Mouse (Mus musculus) limb, embryonic 14.5 days (tissue): ENCODE measurements around the gene Smtnl2. TPM values are rescaled to one million over a fixed set of nuclear protein-coding genes. Genes with fewer than 3 reads are reported as not detected.

Source experiments
- ATAC-seq: fragments of 200-750 bp; cut with Nextera tagmentation; 2 replicates; pipeline ENCODE4 v1.8.0; 2017; ENCODE audit warnings: low read depth, moderate number of reproducible peaks, moderate TSS enrichment; ENCODE audit not compliant: low FRiP score
- DNase-seq: peaks from one replicate; pipeline ENCODE4 v3.0.0-alpha.2; 2015; ENCODE audit warnings: low spot score
- H3K27ac ChIP-seq: fragments of 300-500 bp; sonication (generic); replicated peaks from 2 replicates; pipeline ENCODE4 v1.5.1; 2014; ENCODE audit warnings: low read depth, mild to moderate bottlenecking, low read length, moderate library complexity, mixed read lengths
- H3K27me3 ChIP-seq: fragments of 300-500 bp; sonication (generic); 2 replicates; pipeline ENCODE4 v1.6.1; 2014; ENCODE audit warnings: low read length, mixed read lengths; ENCODE audit not compliant: control insufficient read depth, insufficient read depth
- H3K36me3 ChIP-seq: fragments of 300-500 bp; sonication (generic); 2 replicates; pipeline ENCODE4 v1.6.1; 2014; ENCODE audit warnings: mild to moderate bottlenecking, low read length, moderate library complexity, mixed read lengths; ENCODE audit not compliant: control insufficient read depth, insufficient read depth
- H3K4me1 ChIP-seq: fragments of 300-500 bp; sonication (generic); 2 replicates; pipeline ENCODE4 v1.6.1; 2014; ENCODE audit warnings: antibody characterized with exemption, low read length, mixed read lengths; ENCODE audit not compliant: control insufficient read depth, insufficient read depth
- H3K4me2 ChIP-seq: fragments of 300-500 bp; sonication (generic); replicated peaks from 2 replicates; pipeline ENCODE4 v1.6.1; 2014; ENCODE audit warnings: low read depth, mild to moderate bottlenecking, low read length, moderate library complexity; ENCODE audit not compliant: severe bottlenecking
- H3K4me3 ChIP-seq: fragments of 300-500 bp; sonication (generic); replicated peaks from 2 replicates; pipeline ENCODE4 v1.5.1; 2014; ENCODE audit warnings: low read length
- H3K9ac ChIP-seq: fragments of 300-500 bp; sonication (generic); 2 replicates; pipeline ENCODE4 v1.6.1; 2014; ENCODE audit warnings: mild to moderate bottlenecking, low read depth, low read length, moderate library complexity; ENCODE audit not compliant: severe bottlenecking
- H3K9me3 ChIP-seq: fragments of 300-500 bp; sonication (generic); 2 replicates; pipeline ENCODE4 v1.6.1; 2016; ENCODE audit warnings: low read length; ENCODE audit not compliant: control insufficient read depth
- POLR2A ChIP-seq: fragments of 200-500 bp; IDR thresholded peaks from 2 replicates; pipeline ENCODE4 v1.8.0; 2012; ENCODE audit warnings: inconsistent platforms, mild to moderate bottlenecking, moderate library complexity, borderline replicate concordance; ENCODE audit not compliant: insufficient read depth, insufficient read length; ENCODE audit errors: extremely low read depth
- WGBS: fragments of 180-500 bp; shearing (Covaris S2); extraction: QIAGEN DNeasy Blood & Tissue Kit; methylation state at CpG from one replicate; pipeline ENCODE4 v1.1.7; 2014; 5-methylcytosine and 5-hydroxymethylcytosine counted together
- polyA plus RNA-seq, 2 experiments: library from polyadenylated mRNA; depleted of rRNA in 1 of 2; stranded (reverse) in 1 of 2; unstranded in 1 of 2; fragments of >200 nt; fragmentation: Nextera tagmentation in 1 of 2; extraction: Ambion mirVana in 1 of 2; gene quantifications; 2 replicates each; pipeline versions ENCODE4 v1.2.1 to v1.2.3; 2012 to 2014

The Smtnl2 gene
- polyA plus RNA-seq, 2 experiments = 23.9 to 31.9 TPM

GRCm38 (mm10) chr11:72369904-72370672 lies 41.4 kb downstream of the Smtnl2 start:
- H3K9me3 ChIP-seq = no peaks in the 10 kb centered on the region
- DNase-seq (peak; percentile 20), ATAC-seq (no peak)
- no peaks in the 10 kb centered on the region for H3K27me3 ChIP-seq
- no peak overlapping the region for H3K27ac ChIP-seq
- H3K9ac ChIP-seq = no peak overlapping the region
- WGBS = 24% methylated on average over 12 of the region's 12 CpGs
- H3K4me3 ChIP-seq = no peak overlapping the region
- TF ChIP-seq POLR2A = no peak
- no peaks in the 10 kb centered on the region; the same call in 1 of the 2 replicates for H3K4me1 ChIP-seq
- no peaks in the 10 kb centered on the region for H3K36me3 ChIP-seq
- H3K4me2 ChIP-seq = no peak overlapping the region

- H3K9me3 ChIP-seq = no peaks in the 10 kb centered on the region
Measured at GRCm38 (mm10) chr11:72367934-72368674, 43.4 kb downstream of the Smtnl2 start.

GRCm38 (mm10) chr11:72366126-72366525 lies 45.4 kb downstream of the Smtnl2 start:
- 82% methylated on average over 9 of the region's 9 CpGs for WGBS
- DNase-seq (no peak), ATAC-seq (no peak)
- Histone ChIP-seq H3K9ac (no peak overlapping the region), H3K9me3 (no peaks in the 10 kb centered on the region), H3K4me3 (no peak overlapping the region), H3K27ac (no peak overlapping the region), H3K36me3 (no peaks in the 10 kb centered on the region), H3K27me3 (no peaks in the 10 kb centered on the region), H3K4me1 (no peaks in the 10 kb centered on the region; the same call in 1 of the 2 replicates), H3K4me2 (no peak overlapping the region)
- no peak for TF ChIP-seq POLR2A

More at GRCm38 (mm10) chr11:72367934-72368674, 43.4 kb downstream of the Smtnl2 start:
- no peak overlapping the region for H3K9ac ChIP-seq
- no peaks in the 10 kb centered on the region; the same call in 1 of the 2 replicates for H3K4me1 ChIP-seq
- no peak overlapping the region for H3K4me3 ChIP-seq
- no peak for ATAC-seq
- TF ChIP-seq POLR2A = no peak
- 53% methylated on average over 11 of the region's 11 CpGs for WGBS
- no peak overlapping the region for H3K4me2 ChIP-seq
- no peaks in the 10 kb centered on the region for H3K27me3 ChIP-seq
- H3K36me3 ChIP-seq = no peaks in the 10 kb centered on the region
- no peak for DNase-seq
- H3K27ac ChIP-seq = no peak overlapping the region

DNA sequence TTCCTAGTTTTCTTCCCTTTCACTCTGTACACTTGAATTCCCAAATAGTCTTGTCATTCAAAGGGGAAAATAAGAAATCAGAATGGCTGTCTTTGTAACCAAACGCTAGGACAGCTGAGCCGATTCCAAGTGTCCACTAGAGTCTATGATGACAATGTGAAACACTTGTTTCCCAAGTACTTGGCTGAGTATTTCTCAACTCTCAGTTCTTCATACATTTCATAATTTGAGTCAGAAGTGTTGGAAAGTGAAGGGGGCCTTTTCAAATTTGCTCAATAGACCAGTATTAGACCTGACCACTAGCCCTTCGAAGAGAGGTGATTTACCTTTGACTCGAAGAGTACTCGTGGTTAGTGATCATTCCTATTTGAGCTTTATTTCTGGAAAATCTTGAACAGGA lies 47.0 kb downstream of the Smtnl2 start:
- Histone ChIP-seq H3K27ac (no peak overlapping the region), H3K4me2 (no peak overlapping the region), H3K4me1 (no peaks in the 10 kb centered on the region), H3K9me3 (no peaks in the 10 kb centered on the region), H3K9ac (no peak overlapping the region), H3K27me3 (no peaks in the 10 kb centered on the region), H3K4me3 (no peak overlapping the region), H3K36me3 (no peaks in the 10 kb centered on the region)
- ATAC-seq = no peak
- 95% methylated on average over 5 of the region's 5 CpGs for WGBS
- TF ChIP-seq POLR2A = no peak
- DNase-seq = no peak

- H3K27ac ChIP-seq = no peak overlapping the region
- no peak overlapping the region for H3K9ac ChIP-seq
- ATAC-seq (no peak), DNase-seq (no peak)
- H3K4me1 ChIP-seq = no peaks in the 10 kb centered on the region
- H3K9me3 ChIP-seq = no peaks in the 10 kb centered on the region
- TF ChIP-seq POLR2A = no peak
- 71% methylated on average over 8 of the region's 8 CpGs for WGBS
- H3K36me3 ChIP-seq = no peaks in the 10 kb centered on the region
- H3K27me3 ChIP-seq = no peaks in the 10 kb centered on the region
- H3K4me3 ChIP-seq = no peak overlapping the region
- H3K4me2 ChIP-seq = no peak overlapping the region
Measured at GRCm38 (mm10) chr11:72363523-72364240, 47.8 kb downstream of the Smtnl2 start.
